Mouse (Mus musculus): ENCODE results near the gene Mgat4a. TPM values are rescaled to one million over a fixed set of nuclear protein-coding genes. Genes with fewer than 3 reads are reported as not detected.

Mgat4a gene
- total and polyA plus RNA-seq, 3 experiments: 2.7 to 2.8 TPM; not detected in 1

GRCm38 (mm10) chr1:37510193-37510592 lies 30.6 kb downstream of the Mgat4a start:
- DNase-seq (ENCODE audit: low read depth, low spot score): no peak
- H3K4me3 ChIP-seq (ENCODE audit: control insufficient read depth in 1 of 2, insufficient read depth in 1 of 2, low read depth in 2 of 2, low read length in 2 of 2): no peak overlapping the region
- no peaks in the 10 kb centered on the region for H3K9me3 ChIP-seq (replicated peaks; ENCODE audit: insufficient read depth, low read length)
- H3K36me3 ChIP-seq (ENCODE audit: control insufficient read depth in 1 of 2, insufficient read depth in 2 of 2, low read length in 2 of 2): no peaks in the 10 kb centered on the region
- TF ChIP-seq EP300 (IDR thresholded peaks at IDR 0.05; ENCODE audit: low read depth in 1 of 2, low read length in 2 of 2): no peak
- no peak for TF ChIP-seq TAL1 (IDR thresholded peaks at IDR 0.05; ENCODE audit: low read length)
- no peaks in the 10 kb centered on the region; a peak in 1 of 4 replicates for H3K27me3 ChIP-seq (ENCODE audit: control insufficient read depth in 1 of 2, insufficient read depth in 2 of 2, low read length in 2 of 2)
- no peaks in the 10 kb centered on the region for H3K79me2 ChIP-seq (ENCODE audit: control insufficient read depth, insufficient read depth, low read length, poor library complexity)
- no peak overlapping the region for H3K27ac ChIP-seq (ENCODE audit: control insufficient read depth, low read depth, low read length)
- no peak overlapping the region for H3K9ac ChIP-seq (ENCODE audit: control insufficient read depth, low read depth, low read length, poor library complexity, severe bottlenecking)
- H3K4me1 ChIP-seq (ENCODE audit: control insufficient read depth in 1 of 2, insufficient read depth in 2 of 2, low read length in 2 of 2): no peaks in the 10 kb centered on the region

- no peak overlapping the region for H3K9ac ChIP-seq (ENCODE audit: control insufficient read depth, low read depth, low read length, poor library complexity, severe bottlenecking)
- no peak for DNase-seq (ENCODE audit: low read depth, low spot score)
- no peaks in the 10 kb centered on the region; a peak in 1 of 4 replicates for H3K27me3 ChIP-seq (ENCODE audit: control insufficient read depth in 1 of 2, insufficient read depth in 2 of 2, low read length in 2 of 2)
- H3K4me3 ChIP-seq (ENCODE audit: control insufficient read depth in 1 of 2, insufficient read depth in 1 of 2, low read depth in 2 of 2, low read length in 2 of 2): no peak overlapping the region
- no peaks in the 10 kb centered on the region for H3K4me1 ChIP-seq (ENCODE audit: control insufficient read depth in 1 of 2, insufficient read depth in 2 of 2, low read length in 2 of 2)
- H3K79me2 ChIP-seq (ENCODE audit: control insufficient read depth, insufficient read depth, low read length, poor library complexity): no peaks in the 10 kb centered on the region
- H3K9me3 ChIP-seq (replicated peaks; ENCODE audit: insufficient read depth, low read length): no peaks in the 10 kb centered on the region
- no peaks in the 10 kb centered on the region for H3K36me3 ChIP-seq (ENCODE audit: control insufficient read depth in 1 of 2, insufficient read depth in 2 of 2, low read length in 2 of 2)
- TF ChIP-seq POLR2A (IDR thresholded peaks at IDR 0.05; ENCODE audit: control insufficient read depth in 1 of 2, insufficient read depth in 1 of 2, low read depth in 1 of 2, low read length in 2 of 2, poor library complexity in 1 of 2): no peak
- no peak for TF ChIP-seq ZNF384 (IDR thresholded peaks at IDR 0.05; ENCODE audit: low read depth, low read length)
- no peak for TF ChIP-seq SMC3 (IDR thresholded peaks at IDR 0.05; ENCODE audit: low read depth, low read length)
- TF ChIP-seq KAT2A (conservative IDR thresholded peaks at IDR 0.05; ENCODE audit: low read depth, low read length): no peak
- TF ChIP-seq BHLHE40 (IDR thresholded peaks at IDR 0.05; ENCODE audit: borderline replicate concordance, low read depth, low read length): no peak
- TF ChIP-seq ZC3H11A (IDR thresholded peaks at IDR 0.05; ENCODE audit: low read depth, low read length): no peak
- TF ChIP-seq MAZ (IDR thresholded peaks at IDR 0.05; ENCODE audit: low read depth, low read length): no peak
- TF ChIP-seq UBTF (IDR thresholded peaks at IDR 0.05; ENCODE audit: borderline replicate concordance, insufficient read depth, low read depth, low read length): no peak
- TF ChIP-seq ZMIZ1 (IDR thresholded peaks at IDR 0.05; ENCODE audit: low read depth, low read length): no peak
- no peak for TF ChIP-seq NRF1 (IDR thresholded peaks at IDR 0.05; ENCODE audit: insufficient read depth, low read depth, low read length, poor library complexity, severe bottlenecking)
- no peak for TF ChIP-seq E2F4 (IDR thresholded peaks at IDR 0.05; ENCODE audit: borderline replicate concordance, low read depth, low read length)
- TF ChIP-seq ELF1 (IDR thresholded peaks at IDR 0.05; ENCODE audit: low read depth, low read length): no peak
- TF ChIP-seq POLR2AphosphoS5 (IDR thresholded peaks at IDR 0.05; ENCODE audit: borderline replicate concordance, low read depth, low read length): no peak
- no peak for TF ChIP-seq MYC (IDR thresholded peaks at IDR 0.05; ENCODE audit: low read depth, low read length)
- no peak for TF ChIP-seq USF1 (IDR thresholded peaks at IDR 0.05; ENCODE audit: low read depth, low read length)
- no peak for TF ChIP-seq GATA1 (IDR thresholded peaks at IDR 0.05; ENCODE audit: low read depth, low read length)
- no peak for TF ChIP-seq TCF12 (IDR thresholded peaks at IDR 0.05; ENCODE audit: low read depth, low read length)
- TF ChIP-seq RAD21 (IDR thresholded peaks at IDR 0.05; ENCODE audit: low read depth, low read length): no peak
- no peak for TF ChIP-seq CHD1 (IDR thresholded peaks at IDR 0.05; ENCODE audit: low read depth, low read length)
- H3K27ac ChIP-seq (ENCODE audit: control insufficient read depth, low read depth, low read length): no peak overlapping the region
These were observed 31.4 kb downstream of the Mgat4a start for GRCm38 (mm10) chr1:37509437-37509836.

Data from MEL (cell line).